Mouse (Mus musculus): ENCODE measurements around the gene Nlgn1.

Nlgn1 gene

GRCm38 (mm10) chr3:26243274-26243673 lies 89.0 kb downstream of the Nlgn1 start:
- no peak for TF ChIP-seq GATA4 (IDR thresholded peaks at IDR 0.05; ENCODE audit: insufficient replicate concordance, low read length)

DNA sequence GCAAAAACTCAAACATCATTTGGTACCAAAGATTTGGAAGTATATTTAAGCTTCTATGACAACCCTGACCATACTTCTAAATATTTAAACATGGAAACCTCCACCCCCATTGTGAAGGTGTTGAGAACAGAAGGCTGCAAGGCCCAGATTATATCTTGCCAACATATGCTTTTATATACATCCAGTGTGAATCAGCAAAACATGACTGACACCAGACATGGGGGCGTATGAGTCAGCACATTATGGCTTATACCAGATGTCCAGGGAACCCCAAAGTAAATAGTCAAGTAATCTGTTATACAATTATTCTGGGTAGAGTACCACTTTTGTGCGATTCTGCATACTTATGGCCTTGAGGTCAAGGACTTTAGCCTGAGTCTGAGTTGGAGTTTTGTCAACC lies 102.3 kb downstream of the Nlgn1 start:
- no peak for TF ChIP-seq GATA4 (IDR thresholded peaks at IDR 0.05; ENCODE audit: insufficient replicate concordance, low read length)

- no peak for TF ChIP-seq GATA4 (IDR thresholded peaks at IDR 0.05; ENCODE audit: insufficient replicate concordance, low read length)
Measured at GRCm38 (mm10) chr3:26228827-26229226, 103.4 kb downstream of the Nlgn1 start.

DNA sequence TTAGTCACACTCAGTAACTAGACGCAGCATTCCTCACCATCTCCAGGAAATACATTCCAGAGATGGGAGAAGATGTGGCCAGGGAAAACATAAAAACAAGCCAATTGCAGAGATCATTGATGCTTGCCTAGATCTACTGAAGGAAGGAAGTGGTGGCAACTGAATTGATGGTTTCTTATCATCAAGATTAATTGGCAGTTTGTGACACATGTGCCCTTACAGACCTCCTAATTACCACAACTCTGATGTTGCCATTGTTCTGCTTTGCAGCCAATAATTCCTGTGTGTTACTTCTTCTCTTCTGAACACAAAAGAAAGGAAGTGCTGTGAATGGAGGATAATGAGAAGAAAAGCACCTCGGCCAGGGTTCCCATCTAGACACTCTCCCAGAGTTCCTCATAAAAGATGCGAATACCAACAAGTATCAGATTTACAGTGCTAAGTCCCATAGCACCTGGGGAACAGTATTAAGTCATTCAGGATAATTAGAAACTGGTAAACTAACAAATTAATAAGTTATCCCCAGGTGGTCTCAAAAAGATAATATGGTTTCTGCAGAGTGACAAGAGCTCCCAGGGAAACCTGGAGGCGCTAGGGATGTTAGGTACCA lies 104.0 kb downstream of the Nlgn1 start:
- no peak for TF ChIP-seq GATA4 (IDR thresholded peaks at IDR 0.05; ENCODE audit: insufficient replicate concordance, low read length)

- no peak for TF ChIP-seq GATA4 (IDR thresholded peaks at IDR 0.05; ENCODE audit: insufficient replicate concordance, low read length)
Measured at GRCm38 (mm10) chr3:26223500-26223899, 108.8 kb downstream of the Nlgn1 start.

- no peak for TF ChIP-seq GATA4 (IDR thresholded peaks at IDR 0.05; ENCODE audit: insufficient replicate concordance, low read length)
Measured at GRCm38 (mm10) chr3:26216231-26216630, 116.0 kb downstream of the Nlgn1 start.

DNA sequence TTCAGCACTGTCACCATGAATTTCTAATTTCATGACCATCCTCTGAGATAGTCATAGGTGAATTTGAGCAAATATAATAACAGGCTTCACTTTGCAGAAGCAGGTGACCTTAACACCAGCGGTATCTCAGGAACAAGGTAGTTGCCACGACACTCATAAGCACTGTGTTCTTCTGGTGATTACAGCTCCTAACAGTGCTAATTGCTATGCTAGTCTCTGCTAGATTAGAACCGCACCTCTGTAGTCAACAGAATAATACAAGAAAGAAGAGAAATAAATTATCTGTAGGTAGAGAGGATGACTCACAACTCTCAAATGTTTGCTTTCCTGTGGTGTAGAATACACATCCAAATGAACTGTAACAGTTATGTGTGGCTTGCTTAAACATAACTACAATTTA lies 129.6 kb downstream of the Nlgn1 start:
- TF ChIP-seq GATA4 (IDR thresholded peaks at IDR 0.05; ENCODE audit: insufficient replicate concordance, low read length) = no peak

DNA sequence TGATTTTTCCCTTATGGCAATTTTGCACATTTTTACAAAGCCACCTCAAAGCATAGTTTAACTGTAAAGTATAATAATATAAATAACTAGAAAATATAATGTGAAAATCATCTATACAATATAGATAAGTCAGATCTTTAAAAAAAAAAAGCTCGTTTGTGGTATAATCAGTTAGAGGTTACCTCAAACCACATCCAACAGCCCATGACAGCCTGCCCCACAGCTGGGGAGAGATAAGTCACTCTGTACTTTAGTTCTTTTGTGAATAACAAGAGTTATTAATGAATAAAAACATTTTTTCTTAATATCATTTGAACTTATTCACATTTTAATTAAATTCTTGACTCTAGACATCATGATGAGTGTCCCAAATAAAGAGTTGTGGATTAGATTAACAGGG lies 130.8 kb downstream of the Nlgn1 start:
- no peak for TF ChIP-seq GATA4 (IDR thresholded peaks at IDR 0.05; ENCODE audit: insufficient replicate concordance, low read length)

- TF ChIP-seq GATA4 (IDR thresholded peaks at IDR 0.05; ENCODE audit: insufficient replicate concordance, low read length) = no peak
Measured at GRCm38 (mm10) chr3:26194970-26195369, 137.3 kb downstream of the Nlgn1 start.

DNA sequence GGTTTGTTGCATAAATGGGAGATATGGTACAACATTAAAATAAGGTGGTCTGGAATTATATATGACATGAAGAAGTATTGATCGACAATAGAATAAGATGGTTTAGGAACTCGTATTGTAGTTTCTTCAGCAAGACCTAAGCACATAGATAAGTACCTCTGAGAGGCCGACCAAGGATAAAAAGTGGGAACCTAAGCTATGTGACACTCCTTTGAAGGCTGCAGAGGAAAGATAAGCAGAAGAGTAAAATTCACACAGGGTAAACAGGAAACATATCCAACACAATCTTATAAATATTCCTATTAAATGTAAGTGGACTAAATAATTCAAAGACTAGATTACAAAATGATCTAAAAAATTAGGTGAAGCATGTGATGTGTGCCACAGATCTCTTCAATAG lies 151.2 kb downstream of the Nlgn1 start:
- TF ChIP-seq GATA4 (IDR thresholded peaks at IDR 0.05; ENCODE audit: insufficient replicate concordance, low read length) = no peak

- TF ChIP-seq GATA4 (IDR thresholded peaks at IDR 0.05; ENCODE audit: insufficient replicate concordance, low read length) = no peak
Measured at GRCm38 (mm10) chr3:26175371-26175770, 156.9 kb downstream of the Nlgn1 start.

DNA sequence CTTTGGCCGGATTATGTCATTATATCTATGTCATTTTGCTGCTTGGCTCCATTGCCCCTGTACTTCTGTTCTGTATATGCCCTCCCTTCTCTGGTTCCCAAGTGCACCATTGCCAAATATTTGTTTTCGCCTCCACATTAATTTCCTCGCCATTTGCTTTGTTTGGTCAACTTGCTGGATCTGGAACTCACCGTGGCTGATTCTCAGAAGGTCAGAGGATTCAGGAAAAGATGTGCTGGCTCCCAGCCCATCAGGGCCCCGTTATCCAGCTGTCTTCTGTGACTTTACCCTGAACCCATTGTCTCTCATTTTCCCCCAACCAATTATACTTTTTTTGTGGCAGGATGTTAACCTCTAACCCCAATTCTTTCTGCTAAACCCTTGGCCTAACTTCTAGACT lies 158.0 kb downstream of the Nlgn1 start:
- TF ChIP-seq GATA4 (IDR thresholded peaks at IDR 0.05; ENCODE audit: insufficient replicate concordance, low read length) = no peak

DNA sequence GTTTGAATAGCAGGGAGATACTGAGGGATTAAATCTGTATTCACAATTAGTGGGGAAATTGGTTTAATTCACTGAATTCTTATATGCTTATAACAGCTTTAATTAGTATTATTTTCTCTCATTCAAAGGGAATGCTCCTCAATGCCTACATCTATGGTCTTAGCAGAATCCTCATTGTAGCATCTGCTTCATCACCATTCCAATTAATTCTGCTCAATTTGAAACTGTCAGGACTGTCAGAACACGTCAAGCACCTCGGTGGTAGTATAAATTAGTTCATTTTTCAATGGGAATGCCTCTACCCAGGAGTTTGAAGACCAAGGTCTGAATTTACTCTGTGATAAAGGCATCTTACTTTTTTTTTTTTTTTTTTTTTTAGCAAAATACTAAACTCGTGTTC lies 158.6 kb downstream of the Nlgn1 start:
- no peak for TF ChIP-seq GATA4 (IDR thresholded peaks at IDR 0.05; ENCODE audit: insufficient replicate concordance, low read length)

- TF ChIP-seq GATA4 (IDR thresholded peaks at IDR 0.05; ENCODE audit: insufficient replicate concordance, low read length) = no peak
Measured at GRCm38 (mm10) chr3:26166711-26167110, 165.5 kb downstream of the Nlgn1 start.

- no peak for TF ChIP-seq GATA4 (IDR thresholded peaks at IDR 0.05; ENCODE audit: insufficient replicate concordance, low read length)
Measured at GRCm38 (mm10) chr3:26153782-26154181, 178.5 kb downstream of the Nlgn1 start.

GRCm38 (mm10) chr3:26153036-26153741 lies 179.1 kb downstream of the Nlgn1 start:
- no peak for TF ChIP-seq GATA4 (IDR thresholded peaks at IDR 0.05; ENCODE audit: insufficient replicate concordance, low read length)

GRCm38 (mm10) chr3:26152510-26153035 lies 179.7 kb downstream of the Nlgn1 start:
- no peak for TF ChIP-seq GATA4 (IDR thresholded peaks at IDR 0.05; ENCODE audit: insufficient replicate concordance, low read length)
